Mouse (Mus musculus) bone marrow, adult 2 months (tissue): ENCODE measurements around the gene Dnal1.

Experiments used
- CTCF ChIP-seq: fragments of 200-500 bp; IDR thresholded peaks from 2 replicates; pipeline ENCODE4 v1.5.1; 2011; ENCODE audit warnings: low read length, control low read depth; ENCODE audit not compliant: control insufficient read depth, insufficient read depth
- POLR2A ChIP-seq: fragments of 200-500 bp; IDR thresholded peaks from 2 replicates; pipeline ENCODE4 v1.6.1; 2011; ENCODE audit warnings: low read depth, mild to moderate bottlenecking, control low read depth, low read length, borderline replicate concordance; ENCODE audit not compliant: control insufficient read depth

DNA sequence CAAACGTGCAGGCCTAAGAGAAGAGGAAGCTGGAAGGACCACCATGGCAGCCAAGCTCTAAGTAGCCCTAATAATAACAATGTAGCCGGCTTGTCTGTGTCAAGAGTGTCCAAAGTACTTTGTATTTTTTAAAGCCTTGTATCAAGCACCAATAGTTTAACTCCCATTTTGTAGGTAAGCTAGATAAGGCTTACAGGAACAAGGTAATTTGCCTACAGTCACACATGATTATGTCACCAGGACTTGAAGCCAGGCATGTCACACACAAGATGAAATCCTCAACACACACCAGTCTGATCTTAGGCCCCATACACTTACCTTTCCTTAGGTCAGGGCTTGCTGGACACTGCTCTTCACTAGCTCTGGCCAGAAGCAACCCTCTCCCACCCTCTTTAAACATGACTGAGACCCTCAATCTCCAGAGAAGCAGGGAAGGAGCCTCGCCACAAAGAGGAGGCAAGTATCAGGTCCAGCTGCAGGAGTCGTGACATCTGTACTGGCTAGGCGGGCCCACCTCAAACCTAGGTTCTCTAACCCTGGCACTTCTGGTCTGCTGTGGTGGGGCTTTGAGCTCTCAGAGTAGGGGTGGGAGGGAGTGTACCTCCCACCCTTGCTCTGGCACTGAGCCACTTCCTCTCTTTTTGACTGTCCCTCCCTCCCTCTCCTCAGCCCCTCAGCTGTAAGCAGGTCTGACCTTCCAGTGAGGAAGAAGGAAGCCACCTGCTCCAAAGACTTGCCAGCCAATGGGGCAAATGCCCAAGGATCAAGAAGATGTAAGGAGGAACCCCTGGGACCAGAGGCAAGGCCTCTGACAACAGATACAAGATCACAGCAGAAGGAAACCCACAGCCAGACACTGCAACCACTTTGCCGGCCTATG lies 63.0 kb downstream of the Dnal1 start:
- no peak for TF ChIP-seq POLR2A
- TF ChIP-seq CTCF, result no peak
